Mouse (Mus musculus) heart, embryonic 16.5 days (tissue): ENCODE results near the gene Pot1a. TPM values are rescaled to one million over a fixed set of nuclear protein-coding genes. Genes with fewer than 3 reads are reported as not detected.
A peak's percentile ranks its signal among the peaks of the same experiment; 100 is the strongest.

Source experiments
- ATAC-seq: fragments of 200-750 bp; cut with Nextera tagmentation; replicated peaks from 2 replicates; pipeline ENCODE4 v1.8.0; 2017; ENCODE audit warnings: moderate number of reproducible peaks; ENCODE audit not compliant: insufficient read depth, low FRiP score; ENCODE audit errors: extremely low read depth
- H3K27ac ChIP-seq: fragments of 300-500 bp; sonication (generic); 2 replicates; pipeline ENCODE4 v1.5.1; 2014; ENCODE audit warnings: mild to moderate bottlenecking, low read length, control low read depth, moderate library complexity
- H3K27me3 ChIP-seq: fragments of 300-500 bp; sonication (generic); 2 replicates; pipeline ENCODE4 v1.6.1; 2014; ENCODE audit warnings: low read length, mixed read lengths; ENCODE audit not compliant: control insufficient read depth, insufficient read depth
- H3K36me3 ChIP-seq: fragments of 300-500 bp; sonication (generic); 2 replicates; pipeline ENCODE4 v1.6.1; 2014; ENCODE audit not compliant: control insufficient read depth, insufficient read depth
- H3K4me1 ChIP-seq: fragments of 300-500 bp; sonication (generic); 2 replicates; pipeline ENCODE4 v1.6.1; 2014; ENCODE audit warnings: low read length, mixed read lengths; ENCODE audit not compliant: control insufficient read depth, insufficient read depth
- H3K4me2 ChIP-seq: fragments of 300-500 bp; sonication (generic); 2 replicates; pipeline ENCODE4 v1.6.1; 2014; ENCODE audit warnings: low read depth, mild to moderate bottlenecking, control low read depth, low read length
- H3K4me3 ChIP-seq: fragments of 300-500 bp; sonication (generic); 2 replicates; pipeline ENCODE4 v1.5.1; 2014; ENCODE audit warnings: mild to moderate bottlenecking, control low read depth, low read length
- H3K9ac ChIP-seq: fragments of 300-500 bp; sonication (generic); 2 replicates; pipeline ENCODE4 v1.6.1; 2014; ENCODE audit warnings: low read length, control low read depth
- H3K9me3 ChIP-seq: fragments of 300-500 bp; sonication (generic); replicated peaks from 2 replicates; pipeline ENCODE4 v1.6.1; 2016; ENCODE audit warnings: low read length; ENCODE audit not compliant: control insufficient read depth
- WGBS: fragments of 180-500 bp; shearing (Covaris S2); extraction: QIAGEN DNeasy Blood & Tissue Kit; methylation state at CpG from one replicate; pipeline ENCODE4 v1.1.7; 2014; 5-methylcytosine and 5-hydroxymethylcytosine counted together
- polyA plus RNA-seq: library from polyadenylated mRNA; unstranded; fragments of >200 nt; fragmentation: Nextera tagmentation; extraction: Ambion mirVana; gene quantifications from 2 replicates; pipeline ENCODE4 v1.2.1, GENCODE M21; 2015

Gene Pot1a
- 21.3 TPM in 2 replicates for polyA plus RNA-seq

DNA sequence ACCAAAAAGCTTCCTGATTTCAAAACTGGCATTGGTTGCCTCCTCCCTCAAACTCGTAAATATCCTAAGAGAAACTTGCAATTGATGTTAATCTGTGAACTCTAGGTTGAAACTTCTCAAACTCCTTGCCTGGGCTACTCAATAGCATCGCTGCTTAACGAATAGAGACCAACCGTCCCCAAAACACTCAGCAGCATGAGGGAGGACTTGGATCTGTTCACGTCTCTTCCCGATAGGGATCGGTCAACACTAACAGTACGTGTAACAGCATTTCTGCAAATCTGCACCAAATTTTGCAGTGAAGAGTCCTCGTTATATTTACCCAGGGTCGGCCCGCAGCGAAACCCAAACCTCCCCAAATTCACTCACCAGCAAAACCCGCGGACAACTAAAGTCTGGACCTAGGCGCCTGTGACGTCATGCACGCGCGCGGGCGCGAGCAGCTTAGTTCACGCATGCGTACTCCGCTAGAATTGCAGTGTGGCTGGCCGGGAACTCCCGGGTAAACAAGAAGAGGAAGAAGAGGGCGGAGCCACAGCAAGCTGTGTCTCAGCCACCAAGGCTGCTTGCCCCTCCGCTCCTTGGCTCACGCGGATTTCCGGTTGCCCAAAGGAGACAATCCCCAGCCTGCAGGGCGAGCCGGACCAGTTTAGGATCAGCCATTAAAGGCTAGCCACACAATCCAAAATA is at the start of gene Pot1a:
Pot1a (minus strand) TSS at position 441 of the 690 bp plus-strand sequence.
- Histone ChIP-seq H3K27me3 (no peaks in the 10 kb centered on the region), H3K4me1 (0 out of 2 replicates have a peak, but pooled peaks cover 4% of the 10 kb centered on the region), H3K9ac (peak within 1 kb of the TSS; percentile 75), H3K4me2 (peak within 1 kb of the TSS; percentile 77), H3K4me3 (peak within 1 kb of the TSS; percentile 60), H3K9me3 (no peaks in the 10 kb centered on the region), H3K36me3 (0 out of 2 replicates have a peak, but pooled peaks cover 4% of the 10 kb centered on the region), H3K27ac (peak within 1 kb of the TSS; percentile 76)
- 1% methylated on average over 32 of the region's 34 CpGs for WGBS
- ATAC-seq, result peak; percentile 100

DNA sequence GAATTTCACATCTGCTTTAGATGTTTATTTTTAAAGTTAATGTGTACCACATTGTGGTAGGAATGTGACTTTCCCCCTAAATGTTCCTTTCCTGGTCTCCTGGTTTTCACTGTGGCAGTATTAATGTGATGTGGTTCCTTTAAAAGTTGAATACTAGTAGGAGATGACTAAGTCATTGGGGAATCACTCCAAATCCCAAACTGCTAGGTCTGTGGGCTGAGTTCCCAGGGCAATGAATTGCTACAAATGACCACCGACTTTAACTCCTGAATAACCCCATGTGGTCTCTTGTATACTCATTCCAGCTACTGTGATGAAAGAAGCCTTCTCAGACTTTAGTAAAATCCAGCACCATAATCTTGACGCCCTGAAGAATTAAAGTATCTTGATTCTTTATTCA is 27.2 kb upstream of the Pot1a start:
- no peak for ATAC-seq
- Histone ChIP-seq H3K36me3 (no peaks in the 10 kb centered on the region), H3K27me3 (no peaks in the 10 kb centered on the region), H3K4me1 (no peaks in the 10 kb centered on the region), H3K9me3 (no peaks in the 10 kb centered on the region), H3K27ac (no peak overlapping the region), H3K4me3 (no peak overlapping the region), H3K4me2 (no peak overlapping the region), H3K9ac (no peak overlapping the region)
- WGBS, result 45% methylated on average over 2 of the region's 2 CpGs

- Histone ChIP-seq H3K27me3 (no peaks in the 10 kb centered on the region), H3K27ac (no peak overlapping the region), H3K9ac (no peak overlapping the region), H3K4me2 (no peak overlapping the region), H3K9me3 (no peaks in the 10 kb centered on the region), H3K4me3 (no peak overlapping the region), H3K4me1 (peaks cover 7% of the 10 kb centered on the region), H3K36me3 (0 out of 2 replicates have a peak, but pooled peaks cover 4% of the 10 kb centered on the region)
- 90% methylated on average over 3 of the region's 3 CpGs for WGBS
- no peak for ATAC-seq
Measured at GRCm38 (mm10) chr6:25806021-25806420, 3.0 kb downstream of the Pot1a start.

DNA sequence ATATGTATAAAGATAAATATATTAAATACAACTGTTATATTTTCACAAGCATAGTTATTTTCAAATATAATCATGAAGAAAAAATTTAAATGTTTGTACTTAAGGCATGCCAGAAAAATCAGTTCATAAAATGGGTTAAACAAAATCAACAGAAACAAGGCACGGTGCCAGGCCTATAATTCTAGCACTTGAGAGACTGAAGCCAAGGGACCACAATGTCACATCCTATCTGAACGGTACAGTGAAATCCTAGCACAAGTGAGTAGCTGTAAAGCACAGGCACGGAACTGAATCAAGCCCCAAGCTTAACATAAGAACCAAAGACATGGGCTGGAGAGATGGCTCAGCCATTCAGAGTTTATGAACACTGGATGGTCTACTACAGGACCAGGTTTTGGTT is 6.8 kb downstream of the Pot1a start:
- H3K27ac ChIP-seq, result no peak overlapping the region
- H3K9ac ChIP-seq, result no peak overlapping the region
- peaks cover 3% of the 10 kb centered on the region for H3K4me1 ChIP-seq
- H3K4me2 ChIP-seq, result no peak overlapping the region
- peaks cover 8% of the 10 kb centered on the region for H3K36me3 ChIP-seq
- H3K4me3 ChIP-seq, result no peak overlapping the region
- no peak for ATAC-seq
- no peaks in the 10 kb centered on the region for H3K9me3 ChIP-seq
- WGBS, result 46% methylated on average over 3 of the region's 3 CpGs
- no peaks in the 10 kb centered on the region for H3K27me3 ChIP-seq

DNA sequence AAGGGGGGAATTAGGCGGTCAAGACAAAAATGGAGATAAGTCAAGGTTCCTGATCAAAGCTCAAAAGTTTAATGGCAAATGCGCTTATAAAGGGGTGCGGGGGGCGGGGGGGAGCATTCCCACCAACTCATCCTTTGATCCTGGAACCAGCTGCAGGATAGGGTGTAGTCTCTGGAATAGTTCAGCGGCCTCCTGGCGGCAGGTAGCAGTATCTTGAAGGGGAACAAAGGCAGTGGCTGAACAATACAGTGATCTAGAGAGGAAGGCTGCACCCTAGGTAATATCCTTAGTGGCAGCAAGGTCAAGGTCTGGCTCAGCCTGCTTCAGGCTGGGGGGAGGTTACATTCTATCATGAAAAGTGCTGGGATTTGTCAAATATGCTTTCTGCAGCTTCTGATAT is 7.8 kb downstream of the Pot1a start:
- peaks cover 8% of the 10 kb centered on the region for H3K36me3 ChIP-seq
- 96% methylated on average over 6 of the region's 6 CpGs for WGBS
- no peak for ATAC-seq
- H3K4me2 ChIP-seq, result no peak overlapping the region
- no peak overlapping the region for H3K27ac ChIP-seq
- H3K9me3 ChIP-seq, result no peaks in the 10 kb centered on the region
- no peak overlapping the region for H3K4me3 ChIP-seq
- H3K4me1 ChIP-seq, result peaks cover 3% of the 10 kb centered on the region
- H3K9ac ChIP-seq, result no peak overlapping the region
- no peaks in the 10 kb centered on the region for H3K27me3 ChIP-seq

DNA sequence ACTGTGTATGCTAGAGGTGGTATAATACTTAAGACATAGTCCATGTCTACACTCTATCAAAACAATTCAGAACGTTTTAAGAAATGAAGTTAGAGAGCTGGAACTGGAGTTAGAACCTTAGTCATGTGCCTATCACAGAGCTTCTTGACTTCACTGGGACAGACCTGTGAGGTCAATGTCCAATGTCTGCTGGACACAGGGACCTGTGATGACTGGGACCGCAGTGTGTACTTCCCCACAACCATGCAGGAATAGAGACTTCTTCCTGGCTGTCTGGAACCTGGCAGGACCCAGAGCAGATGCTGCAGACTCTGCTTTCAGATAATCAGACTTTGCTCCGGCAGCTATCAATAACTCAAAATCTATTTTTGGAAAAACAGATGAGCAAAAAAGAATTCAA is 40.8 kb downstream of the Pot1a start:
- Histone ChIP-seq H3K36me3 (peaks cover 23% of the 10 kb centered on the region), H3K27me3 (no peaks in the 10 kb centered on the region), H3K27ac (no peak overlapping the region), H3K9ac (no peak overlapping the region), H3K4me3 (no peak overlapping the region), H3K9me3 (no peaks in the 10 kb centered on the region), H3K4me2 (no peak overlapping the region), H3K4me1 (no peaks in the 10 kb centered on the region)
- 63% methylated on average over 3 of the region's 3 CpGs for WGBS
- ATAC-seq, result no peak

- Histone ChIP-seq H3K9ac (no peak overlapping the region), H3K9me3 (no peaks in the 10 kb centered on the region), H3K27ac (no peak overlapping the region), H3K4me1 (no peaks in the 10 kb centered on the region), H3K27me3 (no peaks in the 10 kb centered on the region), H3K4me2 (no peak overlapping the region), H3K36me3 (peaks cover 28% of the 10 kb centered on the region), H3K4me3 (no peak overlapping the region)
- 76% methylated on average over 8 of the region's 8 CpGs for WGBS
- no peak for ATAC-seq
Measured at GRCm38 (mm10) chr6:25767552-25767951, 41.5 kb downstream of the Pot1a start.

DNA sequence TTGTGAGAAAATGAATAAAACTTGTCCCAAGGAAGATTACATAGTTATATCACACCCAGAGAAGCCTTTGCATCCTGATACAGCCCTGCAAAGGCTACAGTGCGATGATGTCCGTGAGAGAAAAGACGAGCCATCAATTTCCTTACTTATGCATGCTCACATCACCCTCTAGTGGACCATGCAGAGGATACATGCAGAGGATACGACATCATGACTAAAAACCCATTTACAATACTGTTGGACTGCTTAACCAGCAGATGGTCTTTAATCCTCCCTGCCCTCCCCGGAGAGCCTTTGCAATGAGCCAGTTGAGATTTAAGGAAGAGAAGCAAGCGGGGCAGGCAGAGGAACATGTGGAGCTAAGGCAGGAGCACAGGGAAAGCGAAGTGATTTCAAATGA is 42.0 kb downstream of the Pot1a start:
- Histone ChIP-seq H3K9ac (no peak overlapping the region), H3K27me3 (no peaks in the 10 kb centered on the region), H3K9me3 (no peaks in the 10 kb centered on the region), H3K36me3 (peaks cover 31% of the 10 kb centered on the region), H3K27ac (no peak overlapping the region), H3K4me1 (no peaks in the 10 kb centered on the region), H3K4me3 (no peak overlapping the region), H3K4me2 (no peak overlapping the region)
- 60% methylated on average over 7 of the region's 7 CpGs for WGBS
- ATAC-seq, result 0 out of 2 replicates have a peak, but pooled peaks have one; percentile 32

- H3K9me3 ChIP-seq, result no peaks in the 10 kb centered on the region
- no peak for ATAC-seq
- no peaks in the 10 kb centered on the region for H3K4me1 ChIP-seq
- H3K4me3 ChIP-seq, result no peak overlapping the region
- H3K9ac ChIP-seq, result no peak overlapping the region
- H3K36me3 ChIP-seq, result peaks cover 35% of the 10 kb centered on the region
- no peak overlapping the region for H3K4me2 ChIP-seq
- WGBS, result 83% methylated on average over 10 of the region's 10 CpGs
- no peak overlapping the region for H3K27ac ChIP-seq
- H3K27me3 ChIP-seq, result no peaks in the 10 kb centered on the region
Measured at GRCm38 (mm10) chr6:25766283-25766682, 42.8 kb downstream of the Pot1a start.
